Mouse (Mus musculus): ENCODE data around the gene Mitf. TPM values are rescaled to one million over a fixed set of nuclear protein-coding genes. Genes with fewer than 3 reads are reported as not detected.

Gene Mitf
- polyA plus RNA-seq, 1 experiment: 6.0 TPM

GRCm38 (mm10) chr6:98015819-98016218, 209.0 kb downstream of the Mitf start:
- Histone ChIP-seq H3K27ac (ENCODE audit: insufficient read depth, low read length) (no peak overlapping the region), H3K4me3 (ENCODE audit: insufficient read depth, low read length) (no peak overlapping the region), H3K4me1 (ENCODE audit: control insufficient read depth, insufficient read depth, low read length) (no peaks in the 10 kb centered on the region)
- no peak for TF ChIP-seq POLR2A (IDR thresholded peaks at IDR 0.05; ENCODE audit: extremely low read depth, insufficient read depth, low read length)

DNA sequence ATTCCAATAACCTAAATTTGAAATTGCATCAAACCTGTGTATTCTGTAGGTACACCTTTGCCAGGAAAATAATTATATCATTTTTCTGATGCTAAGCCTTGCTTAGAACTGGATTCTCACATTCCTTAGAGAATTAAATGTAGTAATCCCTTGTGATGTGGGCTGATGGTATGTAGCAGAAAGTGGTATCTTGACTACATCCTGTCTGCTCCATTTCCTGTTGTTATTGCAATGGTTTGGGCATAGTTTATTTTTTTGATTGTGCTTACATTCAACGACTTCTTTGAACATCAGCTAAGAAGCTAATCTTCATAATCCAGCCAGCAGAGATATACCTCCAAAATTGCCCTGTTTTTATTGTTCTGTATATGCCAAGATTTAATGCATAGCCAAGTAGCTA, 217.0 kb downstream of the Mitf start:
- H3K27ac ChIP-seq (ENCODE audit: insufficient read depth, low read length): no peak overlapping the region
- TF ChIP-seq CTCF (IDR thresholded peaks at IDR 0.05; ENCODE audit: extremely low read depth, insufficient read depth, low read length) (no peak), POLR2A (IDR thresholded peaks at IDR 0.05; ENCODE audit: extremely low read depth, insufficient read depth, low read length) (no peak)
- H3K4me3 ChIP-seq (ENCODE audit: insufficient read depth, low read length): no peak overlapping the region
- no peaks in the 10 kb centered on the region for H3K4me1 ChIP-seq (ENCODE audit: control insufficient read depth, insufficient read depth, low read length)

DNA sequence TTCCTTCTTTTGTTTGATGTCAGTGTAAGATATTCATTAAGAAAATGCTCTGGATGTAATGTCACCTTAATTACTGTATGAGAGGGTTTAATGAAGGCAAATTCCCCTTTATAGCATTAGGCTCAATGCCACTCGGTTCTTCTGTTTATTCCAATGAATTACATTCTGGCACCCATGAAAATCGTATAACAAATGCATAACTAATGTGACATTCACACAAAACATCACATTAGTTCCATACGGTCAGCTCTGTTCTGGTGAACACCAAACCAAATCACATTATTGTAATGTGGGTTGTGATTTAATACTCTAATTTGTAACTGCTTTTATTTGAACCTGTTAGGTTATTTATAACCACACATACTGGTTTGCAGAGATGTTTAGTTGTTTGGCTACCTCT, 231.7 kb downstream of the Mitf start:
- TF ChIP-seq POLR2A (IDR thresholded peaks at IDR 0.05; ENCODE audit: extremely low read depth, insufficient read depth, low read length): no peak
- TF ChIP-seq CTCF (IDR thresholded peaks at IDR 0.05; ENCODE audit: extremely low read depth, insufficient read depth, low read length): no peak

DNA sequence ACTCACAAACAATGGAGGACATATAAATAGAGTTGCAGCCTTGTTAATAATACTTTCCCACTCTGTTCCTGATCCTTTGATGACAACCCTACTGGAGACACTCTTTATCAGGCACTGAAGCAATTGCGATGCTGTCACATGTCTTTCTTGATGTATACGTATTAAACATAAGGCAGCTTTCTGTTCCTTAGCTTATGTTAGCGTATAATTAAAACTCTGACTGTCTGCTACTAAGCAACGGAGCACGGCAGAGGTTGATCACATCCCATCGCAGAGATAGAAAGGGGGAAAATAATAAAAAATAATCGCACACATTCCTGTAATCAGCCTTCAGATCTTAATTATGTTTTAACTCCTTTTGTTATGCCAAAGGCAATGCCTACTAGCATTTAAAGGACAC, 234.9 kb downstream of the Mitf start:
- Histone ChIP-seq H3K4me1 (ENCODE audit: control insufficient read depth, insufficient read depth, low read length) (no peaks in the 10 kb centered on the region), H3K4me3 (ENCODE audit: insufficient read depth, low read length) (no peak overlapping the region), H3K27ac (ENCODE audit: insufficient read depth, low read length) (no peak overlapping the region)
- TF ChIP-seq CTCF (IDR thresholded peaks at IDR 0.05; ENCODE audit: extremely low read depth, insufficient read depth, low read length) (no peak), POLR2A (IDR thresholded peaks at IDR 0.05; ENCODE audit: extremely low read depth, insufficient read depth, low read length) (no peak)

More for the DNA sequence above, 231.7 kb downstream of the Mitf start:
- Histone ChIP-seq H3K4me3 (ENCODE audit: insufficient read depth, low read length) (no peak overlapping the region), H3K27ac (ENCODE audit: insufficient read depth, low read length) (no peak overlapping the region), H3K4me1 (ENCODE audit: control insufficient read depth, insufficient read depth, low read length) (no peaks in the 10 kb centered on the region)

GRCm38 (mm10) chr6:98046295-98047108, 239.7 kb downstream of the Mitf start:
- TF ChIP-seq POLR2A (IDR thresholded peaks at IDR 0.05; ENCODE audit: extremely low read depth, insufficient read depth, low read length): no peak
- no peak for TF ChIP-seq CTCF (IDR thresholded peaks at IDR 0.05; ENCODE audit: extremely low read depth, insufficient read depth, low read length)

DNA sequence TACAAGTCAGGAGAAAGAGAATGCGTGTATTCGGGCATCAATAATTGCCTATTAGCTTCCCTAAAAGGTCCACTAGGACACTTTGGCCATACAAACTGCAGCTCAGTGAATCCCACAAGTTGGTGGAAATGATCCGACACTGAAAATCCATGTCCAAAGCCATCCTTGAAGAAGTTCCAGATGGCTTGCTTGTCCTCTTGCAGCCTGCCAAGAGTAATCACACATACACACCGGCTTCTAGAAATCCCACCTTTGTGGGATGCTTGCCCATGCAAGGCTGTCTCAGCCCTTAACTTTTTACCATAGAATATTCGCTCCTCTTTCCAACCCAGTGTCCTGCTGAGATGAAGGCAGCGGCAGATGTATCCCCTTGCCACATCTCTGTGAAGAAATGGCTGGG, 240.9 kb downstream of the Mitf start:
- TF ChIP-seq POLR2A (IDR thresholded peaks at IDR 0.05; ENCODE audit: extremely low read depth, insufficient read depth, low read length) (no peak), CTCF (IDR thresholded peaks at IDR 0.05; ENCODE audit: extremely low read depth, insufficient read depth, low read length) (no peak)
- Histone ChIP-seq H3K4me3 (ENCODE audit: insufficient read depth, low read length) (no peak overlapping the region), H3K27ac (ENCODE audit: insufficient read depth, low read length) (no peak overlapping the region), H3K4me1 (ENCODE audit: control insufficient read depth, insufficient read depth, low read length) (no peaks in the 10 kb centered on the region)

More at GRCm38 (mm10) chr6:98046295-98047108, 239.7 kb downstream of the Mitf start:
- no peaks in the 10 kb centered on the region for H3K4me1 ChIP-seq (ENCODE audit: control insufficient read depth, insufficient read depth, low read length)
- no peak overlapping the region for H3K4me3 ChIP-seq (ENCODE audit: insufficient read depth, low read length)
- no peak overlapping the region for H3K27ac ChIP-seq (ENCODE audit: insufficient read depth, low read length)

DNA sequence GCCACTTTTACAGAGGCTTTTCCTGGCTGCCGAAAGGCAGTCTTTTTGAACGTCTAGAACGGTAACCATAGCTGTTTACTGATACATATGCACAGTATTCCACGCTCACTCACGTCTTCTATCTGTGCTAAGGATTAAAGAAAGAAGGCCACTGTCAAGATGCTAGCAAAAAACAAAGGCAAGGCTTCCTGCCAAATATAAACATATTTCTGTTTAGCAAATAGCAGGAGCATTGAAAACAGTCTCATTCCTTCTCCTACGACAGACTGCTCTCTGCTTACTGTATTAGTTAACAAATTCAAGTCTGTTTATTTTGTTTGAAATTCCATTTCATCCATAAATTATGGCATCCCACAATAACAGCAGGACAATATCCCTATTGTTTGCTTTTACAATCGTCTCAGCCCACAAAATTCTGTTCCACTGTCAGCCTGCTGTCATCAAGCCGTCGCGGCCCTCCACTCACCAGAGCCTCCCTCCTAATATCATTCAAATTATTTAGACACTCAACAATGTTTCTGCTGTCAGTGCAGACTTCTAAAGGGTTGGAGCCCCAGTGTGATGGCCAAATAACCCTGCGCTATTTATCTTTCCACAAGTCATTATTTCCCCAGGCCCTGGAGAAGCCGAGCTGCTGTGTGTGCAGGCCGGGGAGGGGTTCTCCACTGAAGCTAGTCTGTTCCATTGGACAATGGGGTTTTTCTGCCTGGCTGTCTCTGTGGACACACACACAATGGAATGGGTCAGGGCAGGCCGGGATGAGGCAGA, 242.0 kb downstream of the Mitf start:
- TF ChIP-seq POLR2A (IDR thresholded peaks at IDR 0.05; ENCODE audit: extremely low read depth, insufficient read depth, low read length): no peak
- no peak for TF ChIP-seq CTCF (IDR thresholded peaks at IDR 0.05; ENCODE audit: extremely low read depth, insufficient read depth, low read length)
- Histone ChIP-seq H3K4me3 (ENCODE audit: insufficient read depth, low read length) (no peak overlapping the region), H3K4me1 (ENCODE audit: control insufficient read depth, insufficient read depth, low read length) (no peaks in the 10 kb centered on the region), H3K27ac (ENCODE audit: insufficient read depth, low read length) (no peak overlapping the region)

GRCm38 (mm10) chr6:98049551-98049950, 242.7 kb downstream of the Mitf start:
- no peak overlapping the region for H3K27ac ChIP-seq (ENCODE audit: insufficient read depth, low read length)
- TF ChIP-seq CTCF (IDR thresholded peaks at IDR 0.05; ENCODE audit: extremely low read depth, insufficient read depth, low read length) (no peak), POLR2A (IDR thresholded peaks at IDR 0.05; ENCODE audit: extremely low read depth, insufficient read depth, low read length) (no peak)
- no peaks in the 10 kb centered on the region for H3K4me1 ChIP-seq (ENCODE audit: control insufficient read depth, insufficient read depth, low read length)
- H3K4me3 ChIP-seq (ENCODE audit: insufficient read depth, low read length): no peak overlapping the region

GRCm38 (mm10) chr6:98061878-98062277, 255.0 kb downstream of the Mitf start:
- Histone ChIP-seq H3K4me3 (ENCODE audit: insufficient read depth, low read length) (no peak overlapping the region), H3K27ac (ENCODE audit: insufficient read depth, low read length) (no peak overlapping the region), H3K4me1 (ENCODE audit: control insufficient read depth, insufficient read depth, low read length) (no peaks in the 10 kb centered on the region)
- TF ChIP-seq POLR2A (IDR thresholded peaks at IDR 0.05; ENCODE audit: extremely low read depth, insufficient read depth, low read length) (no peak), CTCF (IDR thresholded peaks at IDR 0.05; ENCODE audit: extremely low read depth, insufficient read depth, low read length) (no peak)

DNA sequence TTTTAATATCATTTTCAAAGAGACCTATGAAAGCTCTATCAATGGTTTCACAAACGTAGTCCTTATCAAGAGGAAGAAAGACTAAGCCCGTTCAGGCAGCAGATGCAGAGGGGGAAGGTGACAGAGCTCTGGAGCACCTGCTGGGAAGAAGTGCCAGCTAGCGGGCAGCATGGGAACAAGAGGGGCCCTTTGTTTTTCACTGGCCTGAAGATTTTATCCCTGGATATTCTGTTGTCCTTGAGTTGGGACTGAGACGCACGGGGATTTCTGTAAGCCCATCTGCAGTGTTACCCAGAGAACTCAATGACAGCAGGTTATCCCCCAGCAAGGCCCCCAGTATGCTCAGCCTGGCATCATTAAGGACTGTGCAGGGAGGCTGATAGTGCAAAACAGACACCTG, 258.1 kb downstream of the Mitf start:
- TF ChIP-seq CTCF (IDR thresholded peaks at IDR 0.05; ENCODE audit: extremely low read depth, insufficient read depth, low read length): no peak
- no peak for TF ChIP-seq POLR2A (IDR thresholded peaks at IDR 0.05; ENCODE audit: extremely low read depth, insufficient read depth, low read length)
- Histone ChIP-seq H3K27ac (ENCODE audit: insufficient read depth, low read length) (no peak overlapping the region), H3K4me3 (ENCODE audit: insufficient read depth, low read length) (no peak overlapping the region)

More for the DNA sequence above, 258.1 kb downstream of the Mitf start:
- no peaks in the 10 kb centered on the region for H3K4me1 ChIP-seq (ENCODE audit: control insufficient read depth, insufficient read depth, low read length)

Measured in cortical plate, adult 2 months (tissue).